ENCODE assay signal across 10 mouse cellular contexts in the genomic region with DNA sequence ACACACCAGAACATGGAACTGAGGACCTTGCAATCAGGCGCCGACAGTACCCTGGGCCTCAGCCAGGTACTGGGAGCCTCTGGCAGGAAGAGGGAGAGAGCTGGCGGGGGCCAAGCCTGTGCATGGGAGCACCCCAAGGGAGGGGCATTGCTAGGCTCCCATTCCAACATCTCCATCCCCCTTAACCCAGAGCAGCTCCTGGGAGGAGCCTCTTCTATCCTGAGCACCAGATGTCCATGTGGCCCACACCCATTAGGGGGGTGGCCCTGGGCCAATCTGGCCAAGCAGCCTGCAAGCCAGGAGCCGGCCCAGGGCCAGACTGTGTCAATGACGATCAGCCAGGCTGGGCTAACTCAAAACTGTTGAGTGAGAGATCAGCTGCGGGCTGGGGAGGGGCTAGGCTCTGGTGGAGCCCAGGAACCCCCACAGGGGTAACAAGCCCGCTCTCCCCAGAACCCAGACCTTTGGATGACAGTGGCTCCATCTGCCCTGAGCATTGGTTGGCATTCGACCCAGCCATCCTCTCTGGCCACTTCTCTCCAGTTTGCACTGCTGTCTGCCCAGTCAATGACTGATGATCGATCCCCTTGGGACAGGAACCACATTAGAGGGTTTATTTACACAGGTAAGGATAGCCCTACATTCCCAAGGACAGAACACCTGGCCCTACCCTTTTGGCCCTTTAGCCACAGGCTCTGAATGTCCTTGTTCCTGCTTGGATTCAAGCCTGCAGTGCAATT. TPM values are rescaled to one million over a fixed set of nuclear protein-coding genes. Genes with fewer than 3 reads are reported as not detected.
DNase-seq lines count a peak whose midpoint lies in the region; ATAC-seq and TF ChIP-seq lines count a peak whose summit lies in the region.
"Had no signal": no experiment of that assay in that cellular context is flagged by ENCODE, and none has a peak within 500 bp of the region (broad histone marks: within the 10 kb centered on the region; RNA-seq: fewer than 3 reads in every experiment).

No protein-coding gene starts in this region.

- H3K9me3 ChIP-seq in hindbrain, embryonic 16.5 days (ENCODE audit: control insufficient read depth, low read length): no peaks in the 10 kb centered on the region
- no peaks in the 10 kb centered on the region for H3K9me3 ChIP-seq in stomach, embryonic 16.5 days (replicated peaks; ENCODE audit: control insufficient read depth, low read length)

- WGBS in cerebellum, adult 2 months: under 1% methylated on average over 9 of the region's 9 CpGs
- 43% methylated on average over 9 of the region's 9 CpGs for WGBS in hindbrain, embryonic 16.5 days
- 51% methylated on average over 9 of the region's 9 CpGs for WGBS in stomach, embryonic 16.5 days

- H3K27me3 ChIP-seq in cerebellum, adult 2 months (ENCODE audit: control insufficient read depth, insufficient read depth, low read length): no peaks in the 10 kb centered on the region
- H3K27me3 ChIP-seq in hindbrain, embryonic 16.5 days (replicated peaks; ENCODE audit: control insufficient read depth, insufficient read depth, low read length): peaks cover 30% of the 10 kb centered on the region
- H3K27me3 ChIP-seq in stomach, embryonic 16.5 days (ENCODE audit: control insufficient read depth, insufficient read depth, low read length): peaks cover 49% of the 10 kb centered on the region

- no peak overlapping the region for H3K4me3 ChIP-seq in left cerebral cortex, adult 2 months
- H3K4me3 ChIP-seq in cerebellum, adult 2 months (replicated peaks; ENCODE audit: insufficient read depth, low read depth, low read length): peak overlapping the region; percentile 20
- H3K4me3 ChIP-seq in hindbrain, embryonic 16.5 days (ENCODE audit: low read length): no peak overlapping the region
- H3K4me3 ChIP-seq in stomach, embryonic 16.5 days (replicated peaks; ENCODE audit: low read length): no peak overlapping the region

- H3K4me2 ChIP-seq in hindbrain, embryonic 16.5 days (ENCODE audit: low read length): no peak overlapping the region
- no peak overlapping the region for H3K4me2 ChIP-seq in stomach, embryonic 16.5 days (ENCODE audit: low read depth, low read length)

- no peak for TF ChIP-seq CTCF in left cerebral cortex, adult 2 months (IDR thresholded peaks at IDR 0.05)
- TF ChIP-seq CTCF in cerebellum, adult 2 months (IDR thresholded peaks at IDR 0.05; ENCODE audit: borderline replicate concordance, insufficient read depth, low read depth, low read length): no peak

- no peak overlapping the region for H3K27ac ChIP-seq in left cerebral cortex, adult 2 months
- peak overlapping the region; percentile 85 for H3K27ac ChIP-seq in cerebellum, adult 2 months (ENCODE audit: insufficient read depth, low read length)
- no peak overlapping the region for H3K27ac ChIP-seq in hindbrain, embryonic 16.5 days (ENCODE audit: low read depth, low read length)
- no peak overlapping the region for H3K27ac ChIP-seq in stomach, embryonic 16.5 days (ENCODE audit: low read length)

- TF ChIP-seq POLR2A in cerebellum, adult 2 months (IDR thresholded peaks at IDR 0.05; ENCODE audit: borderline replicate concordance, insufficient read depth, low read length): peak; percentile 18; the same call in 1 of the 2 replicates

- peaks cover 8% of the 10 kb centered on the region; the same call in 1 of the 2 replicates for H3K36me3 ChIP-seq in hindbrain, embryonic 16.5 days (ENCODE audit: control insufficient read depth, insufficient read depth, low read length)
- H3K36me3 ChIP-seq in stomach, embryonic 16.5 days (ENCODE audit: control insufficient read depth, insufficient read depth, low read length): peaks cover 12% of the 10 kb centered on the region

- intact Hi-C loops in left cerebral cortex, postnatal 4 days (cut with DNase I): no loop called here
- intact Hi-C loops in left cerebral cortex, adult 2 months (cut with DNase I): no loop called here

- H3K4me1 ChIP-seq in cerebellum, adult 2 months (ENCODE audit: control insufficient read depth, insufficient read depth, low read length): peaks cover 78% of the 10 kb centered on the region
- H3K4me1 ChIP-seq in hindbrain, embryonic 16.5 days (ENCODE audit: control insufficient read depth, insufficient read depth, low read depth, low read length): peaks cover 29% of the 10 kb centered on the region
- H3K4me1 ChIP-seq in stomach, embryonic 16.5 days (ENCODE audit: control insufficient read depth, insufficient read depth, low read length): peaks cover 7% of the 10 kb centered on the region

- no peak overlapping the region; the same call in 1 of the 2 replicates for H3K9ac ChIP-seq in hindbrain, embryonic 16.5 days (ENCODE audit: low read depth, low read length)
- no peak overlapping the region for H3K9ac ChIP-seq in stomach, embryonic 16.5 days (ENCODE audit: low read length)

- ATAC-seq in hindbrain, embryonic 16.5 days: peak; percentile 89
- ATAC-seq in stomach, embryonic 16.5 days (ENCODE audit: insufficient read depth, low FRiP score): peak; percentile 76
- ATAC-seq: Patski had no signal

- DNase-seq in left cerebral cortex, postnatal 4 days: peak; percentile 99
- no peak for DNase-seq in left cerebral cortex, adult 2 months (ENCODE audit: extremely low spot score in 1 of 2, low spot score in 2 of 2)
- peak; percentile 95 to 97 for DNase-seq in cerebellum, adult 2 months
- DNase-seq in gastrocnemius, postnatal 25 days: peak; percentile 84
- peak; percentile 64 to 82 for DNase-seq in lung, postnatal 4 days
- no peak for DNase-seq in spleen, postnatal 4 days (ENCODE audit: low spot score in 2 of 2)

RNA-seq across cellular contexts. Expression of a gene that starts 6.1 kb away (rescaled TPM):
- total RNA-seq in left cerebral cortex, postnatal 4 days (2021): 1 to 10 TPM; 1.5 to 2.0 TPM
- total RNA-seq in left cerebral cortex, adult 2 months (2021): 1 to 10 TPM; 2.1 to 2.7 TPM
- 65.4 and 69.9 TPM in 2 replicates for polyA plus RNA-seq in cerebellum, adult 2 months (2012; rRNA removed)
- total RNA-seq in gastrocnemius, postnatal 25 days (2021): not detected
- 3.4 and 4.2 TPM in 2 replicates for polyA plus RNA-seq in hindbrain, embryonic 16.5 days (2015; fragmentation: Nextera tagmentation; extraction: Ambion mirVana)
- polyA plus RNA-seq in stomach, embryonic 16.5 days (2015; fragmentation: Nextera tagmentation; extraction: Ambion mirVana): not detected in 2 replicates

RNA-seq across cellular contexts. Expression of a gene that starts 17.6 kb away (rescaled TPM):
- total RNA-seq in left cerebral cortex, postnatal 4 days (2021): 1 to 10 TPM in 1 of 2 experiments, under 1 TPM in 1; 0.46 to 1.1 TPM
- total RNA-seq in left cerebral cortex, adult 2 months (2021): under 1 TPM; 0.29 to 0.47 TPM
- 0.89 and 0.93 TPM in 2 replicates for polyA plus RNA-seq in cerebellum, adult 2 months (2012; rRNA removed)
- total RNA-seq in gastrocnemius, postnatal 25 days (2021): not detected
- polyA plus RNA-seq in hindbrain, embryonic 16.5 days (2015; fragmentation: Nextera tagmentation; extraction: Ambion mirVana): 0.10 and 0.31 TPM in 2 replicates
- polyA plus RNA-seq in stomach, embryonic 16.5 days (2015; fragmentation: Nextera tagmentation; extraction: Ambion mirVana): 0.10 TPM in 1 of 2 replicates, not detected in the other

RNA-seq across cellular contexts. Expression of a gene that starts 38.0 kb away (rescaled TPM):
- total RNA-seq in left cerebral cortex, postnatal 4 days (2021): 1 to 10 TPM; 6.5 to 6.9 TPM
- total RNA-seq in left cerebral cortex, adult 2 months (2021): 1 to 10 TPM; 3.1 to 4.8 TPM
- 3.2 and 3.6 TPM in 2 replicates for polyA plus RNA-seq in cerebellum, adult 2 months (2012; rRNA removed)
- total RNA-seq in gastrocnemius, postnatal 25 days (2021): under 1 TPM in 1 of 2 experiments, not detected in 1; 0.75 TPM
- 20.0 and 24.0 TPM in 2 replicates for polyA plus RNA-seq in hindbrain, embryonic 16.5 days (2015; fragmentation: Nextera tagmentation; extraction: Ambion mirVana)
- polyA plus RNA-seq in stomach, embryonic 16.5 days (2015; fragmentation: Nextera tagmentation; extraction: Ambion mirVana): 44.4 and 51.6 TPM in 2 replicates

RNA-seq across cellular contexts. Expression of a gene that starts 45.7 kb away (rescaled TPM):
- 10 to 100 TPM; 70.9 to 77.4 TPM for total RNA-seq in left cerebral cortex, postnatal 4 days (2021)
- 100 to 1,000 TPM in 1 of 2 experiments, 10 to 100 TPM in 1; 96.5 to 102 TPM for total RNA-seq in left cerebral cortex, adult 2 months (2021)
- 195 and 218 TPM in 2 replicates for polyA plus RNA-seq in cerebellum, adult 2 months (2012; rRNA removed)
- total RNA-seq in gastrocnemius, postnatal 25 days (2021): not detected
- polyA plus RNA-seq in hindbrain, embryonic 16.5 days (2015; fragmentation: Nextera tagmentation; extraction: Ambion mirVana): 16.7 and 20.3 TPM in 2 replicates
- polyA plus RNA-seq in stomach, embryonic 16.5 days (2015; fragmentation: Nextera tagmentation; extraction: Ambion mirVana): not detected in 2 replicates
- total RNA-seq: hematopoietic stem cell, adult 5-6 weeks had no signal
- polyA plus RNA-seq: Patski had no signal

RNA-seq across cellular contexts. Expression of a gene that starts 59.6 kb away (rescaled TPM):
- 100 to 1,000 TPM; 233 to 234 TPM for total RNA-seq in left cerebral cortex, postnatal 4 days (2021)
- total RNA-seq in left cerebral cortex, adult 2 months (2021): 100 to 1,000 TPM; 187 to 202 TPM
- polyA plus RNA-seq in cerebellum, adult 2 months (2012; rRNA removed): 104 and 105 TPM in 2 replicates
- total RNA-seq in gastrocnemius, postnatal 25 days (2021): 10 to 100 TPM; 12.1 to 14.1 TPM
- 179 and 196 TPM in 2 replicates for polyA plus RNA-seq in hindbrain, embryonic 16.5 days (2015; fragmentation: Nextera tagmentation; extraction: Ambion mirVana)
- polyA plus RNA-seq in stomach, embryonic 16.5 days (2015; fragmentation: Nextera tagmentation; extraction: Ambion mirVana): 161 and 169 TPM in 2 replicates

Comparison
In these comparisons a context has a peak if more than half of its experiments do, and no peak if none do; other contexts are left out.
1. DNase-seq: peak in left cerebral cortex, postnatal 4 days (single experiment), cerebellum, adult 2 months (2 of 2), gastrocnemius, postnatal 25 days (single experiment) and lung, postnatal 4 days (2 of 2); none in left cerebral cortex, adult 2 months (0 of 2) and spleen, postnatal 4 days (0 of 2).